Mouse (Mus musculus) ovary, postnatal 10 days (tissue): ENCODE data around the gene Cenpt.

Experiments
- DNase-seq: peaks from one replicate; pipeline ENCODE4 v3.0.0; 2022; ENCODE audit warnings: low spot score

Gene Cenpt

DNA sequence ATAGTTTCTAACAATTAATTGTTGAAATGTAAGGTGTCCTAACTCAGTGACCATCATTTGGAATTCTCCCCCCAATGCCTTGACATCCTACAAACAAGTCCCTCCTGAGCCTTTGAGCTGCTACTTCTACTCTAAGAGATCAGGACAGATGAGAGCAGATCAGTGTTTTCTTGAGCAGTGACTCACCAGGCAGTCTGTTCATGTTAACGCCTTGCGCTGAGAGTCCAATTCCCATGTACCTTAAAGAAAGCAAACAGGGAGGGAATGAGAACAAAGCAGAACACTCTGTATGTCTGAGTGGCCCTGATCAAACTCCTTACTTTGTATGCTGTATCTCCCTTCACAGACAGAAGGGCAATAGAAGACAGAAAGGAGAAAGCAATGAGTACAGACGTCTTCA lies 47.7 kb downstream of the Cenpt start:
- no peak for DNase-seq

DNA sequence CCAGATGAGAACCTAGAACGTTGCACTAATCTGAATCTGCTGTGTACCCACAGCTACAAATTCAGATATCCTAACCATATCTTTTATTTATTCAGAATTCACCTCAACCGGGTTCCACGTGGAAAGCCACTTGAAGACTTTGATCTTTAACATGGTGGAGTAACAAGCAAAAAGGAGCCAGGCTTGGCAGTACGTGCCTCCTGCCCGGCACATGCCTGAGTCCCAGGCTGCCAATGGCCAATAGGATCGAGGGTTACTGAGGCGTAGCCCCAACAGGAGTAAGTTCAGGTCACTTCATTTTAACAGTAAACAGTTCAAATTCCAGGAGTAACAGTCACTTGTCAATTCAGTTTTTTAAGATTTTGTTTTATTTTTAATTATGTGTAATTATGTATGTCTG lies 48.3 kb downstream of the Cenpt start:
- DNase-seq = no peak

DNA sequence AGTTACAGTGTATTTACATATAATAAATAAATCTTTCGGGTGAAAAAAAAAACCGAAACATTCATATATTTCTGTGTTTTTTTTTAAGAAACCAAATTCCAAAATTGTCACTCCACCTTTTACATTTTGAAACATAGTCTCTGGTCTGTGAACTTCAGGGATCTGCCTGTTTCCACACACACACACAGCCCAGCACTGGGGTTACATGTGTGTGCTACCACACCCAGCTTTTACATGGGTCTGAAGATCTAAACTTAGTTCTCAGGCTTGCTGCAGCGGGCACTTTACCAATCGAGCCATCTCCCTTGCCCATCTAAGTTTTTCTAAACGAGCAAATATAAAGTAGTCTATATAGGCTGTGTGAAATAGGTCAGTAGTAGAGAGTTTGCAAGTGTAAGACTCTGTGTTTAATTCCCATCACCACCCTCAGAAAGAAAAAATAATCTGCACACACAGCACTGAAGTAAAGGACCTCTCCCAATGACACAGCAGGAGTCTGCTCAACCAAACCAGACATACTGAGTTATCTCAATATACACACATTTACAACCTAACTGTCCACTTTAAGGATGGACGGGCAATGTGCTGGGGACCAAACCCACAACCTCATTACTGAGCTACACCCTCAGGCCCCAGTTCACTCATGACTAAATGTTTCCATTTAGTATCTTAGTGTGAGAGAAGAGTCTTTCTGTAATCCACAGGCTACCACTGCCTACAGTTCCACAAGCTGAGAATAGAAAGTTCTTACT lies 51.7 kb downstream of the Cenpt start:
- no peak for DNase-seq

- DNase-seq = peak; percentile 28
These were observed 53.8 kb downstream of the Cenpt start for GRCm38 (mm10) chr8:105799091-105799812.

DNA sequence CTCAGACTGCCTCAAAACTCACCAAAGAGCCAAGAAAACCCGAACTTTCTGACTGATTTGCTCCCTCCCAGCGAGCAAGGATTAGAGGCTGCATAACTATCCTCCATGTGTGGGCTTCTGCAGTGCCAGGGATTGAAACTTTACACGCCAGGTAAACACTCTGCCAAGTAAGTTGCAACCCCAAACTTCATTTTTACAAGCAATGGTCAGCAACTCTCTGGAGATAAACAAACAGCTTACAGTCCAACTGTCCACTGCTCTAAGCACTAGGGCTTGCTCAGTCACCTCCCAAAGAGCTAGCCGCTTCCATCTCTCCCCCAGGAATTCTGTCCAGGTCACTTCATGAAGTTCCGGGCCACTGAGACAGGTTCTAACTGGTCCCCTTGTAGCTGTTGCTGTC lies 54.7 kb downstream of the Cenpt start:
- DNase-seq = no peak

GRCm38 (mm10) chr8:105795785-105796184 lies 57.3 kb downstream of the Cenpt start:
- no peak for DNase-seq
